Comparison of ENCODE assay signal across 15 mouse cellular contexts in the genomic region with DNA sequence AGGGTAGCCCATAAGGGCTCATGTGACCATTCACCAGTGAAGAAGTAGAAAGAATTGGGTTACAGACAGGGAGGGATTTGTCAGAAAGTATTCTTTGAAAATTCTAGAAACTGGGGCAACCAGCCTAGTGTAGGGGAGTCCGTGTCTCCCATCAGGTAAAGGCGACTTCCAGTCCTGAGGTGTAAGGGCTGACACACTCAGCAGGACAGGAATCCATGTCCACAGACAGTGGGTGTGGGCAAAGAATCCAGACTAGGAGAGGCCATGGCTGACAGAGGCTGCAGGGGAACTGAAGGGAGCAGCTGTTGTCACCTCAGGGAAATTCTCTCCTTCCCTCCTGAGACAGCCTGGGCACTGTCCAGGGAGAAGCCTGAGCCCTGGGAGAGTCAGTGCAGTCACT. TPM values are rescaled to one million over a fixed set of nuclear protein-coding genes. Genes with fewer than 3 reads are reported as not detected.
"Had no signal": no experiment of that assay in that cellular context is flagged by ENCODE, and none has a peak within 500 bp of the region (broad histone marks: within the 10 kb centered on the region; RNA-seq: fewer than 3 reads in every experiment).

No protein-coding gene starts in this region.

RNA-seq across cellular contexts. Expression of a gene that starts 1.4 kb away (rescaled TPM):
- polyA plus RNA-seq: heart, adult 2 months; heart, embryonic 11.5 days; hindbrain, embryonic 12.5 days; hindbrain, embryonic 14.5 days; hindbrain, embryonic 16.5 days; kidney, adult 2 months; kidney, embryonic 15.5 days; kidney, postnatal 0 days; limb, embryonic 11.5 days; limb, embryonic 13.5 days; limb, embryonic 15.5 days; liver, adult 2 months had no signal

RNA-seq across cellular contexts. Expression of a gene that starts 23.2 kb away (rescaled TPM):
- polyA plus RNA-seq: gonadal fat pad, adult 2 months; heart, adult 2 months; heart, embryonic 11.5 days; hindbrain, embryonic 10.5 days; hindbrain, embryonic 12.5 days; hindbrain, embryonic 14.5 days; hindbrain, embryonic 16.5 days; kidney, adult 2 months; kidney, embryonic 15.5 days; kidney, postnatal 0 days; limb, embryonic 11.5 days; limb, embryonic 13.5 days; limb, embryonic 15.5 days; liver, adult 2 months had no signal

RNA-seq across cellular contexts. Expression of a gene that starts 37.7 kb away (rescaled TPM):
- polyA plus RNA-seq: gonadal fat pad, adult 2 months; heart, adult 2 months; heart, embryonic 11.5 days; heart, embryonic 13.5 days; hindbrain, embryonic 10.5 days; hindbrain, embryonic 12.5 days; hindbrain, embryonic 14.5 days; hindbrain, embryonic 16.5 days; kidney, adult 2 months; kidney, embryonic 15.5 days; kidney, postnatal 0 days; limb, embryonic 11.5 days; limb, embryonic 13.5 days; limb, embryonic 15.5 days; liver, adult 2 months had no signal

RNA-seq across cellular contexts. Expression of a gene that starts 45.4 kb away (rescaled TPM):
- polyA plus RNA-seq: heart, embryonic 11.5 days; heart, embryonic 13.5 days; hindbrain, embryonic 10.5 days; hindbrain, embryonic 12.5 days; hindbrain, embryonic 14.5 days; hindbrain, embryonic 16.5 days; kidney, embryonic 15.5 days; kidney, postnatal 0 days; limb, embryonic 11.5 days; limb, embryonic 13.5 days; limb, embryonic 15.5 days had no signal
